Mouse (Mus musculus) A20 (cell line): ENCODE results near the gene Clic4.

ENCODE experiments used
- DNase-seq: peaks from one replicate; pipeline ENCODE4 v3.0.0-alpha.2; 2011; ENCODE audit warnings: low read depth, low spot score

Clic4 gene

GRCm38 (mm10) chr4:135292477-135293089 is 20.0 kb upstream of the Clic4 start:
- peak; percentile 86 for DNase-seq

- no peak for DNase-seq
These were observed 19.2 kb upstream of the Clic4 start for GRCm38 (mm10) chr4:135291841-135292240.

- DNase-seq: no peak
These were observed 18.6 kb upstream of the Clic4 start for GRCm38 (mm10) chr4:135291199-135291598.

GRCm38 (mm10) chr4:135287975-135288374 is 15.4 kb upstream of the Clic4 start:
- no peak for DNase-seq

GRCm38 (mm10) chr4:135286833-135287395 is 14.3 kb upstream of the Clic4 start:
- DNase-seq: no peak

GRCm38 (mm10) chr4:135286033-135286622 is 13.5 kb upstream of the Clic4 start:
- DNase-seq: no peak

GRCm38 (mm10) chr4:135285436-135285835 is 12.8 kb upstream of the Clic4 start:
- no peak for DNase-seq

GRCm38 (mm10) chr4:135283875-135284274 is 11.3 kb upstream of the Clic4 start:
- DNase-seq: no peak

GRCm38 (mm10) chr4:135283417-135283816 is 10.8 kb upstream of the Clic4 start:
- no peak for DNase-seq

GRCm38 (mm10) chr4:135282651-135283290 is 10.2 kb upstream of the Clic4 start:
- no peak for DNase-seq

- DNase-seq: peak; percentile 74
These were observed 7.4 kb upstream of the Clic4 start for GRCm38 (mm10) chr4:135280016-135280415.

GRCm38 (mm10) chr4:135276681-135277379 is 4.2 kb upstream of the Clic4 start:
- no peak for DNase-seq

GRCm38 (mm10) chr4:135274761-135275160 is 2.1 kb upstream of the Clic4 start:
- DNase-seq: no peak

- no peak for DNase-seq
These were observed 681 bp upstream of the Clic4 start for GRCm38 (mm10) chr4:135273307-135273682.

GRCm38 (mm10) chr4:135271881-135272616 is 565 bp downstream of the Clic4 start:
- peak; percentile 73 for DNase-seq

- DNase-seq: peak; percentile 74
These were observed 1.2 kb downstream of the Clic4 start for GRCm38 (mm10) chr4:135271419-135271828.

- DNase-seq: peak; percentile 51
These were observed 2.1 kb downstream of the Clic4 start for GRCm38 (mm10) chr4:135270476-135270875.

- DNase-seq: peak; percentile 69
These were observed 2.8 kb downstream of the Clic4 start for GRCm38 (mm10) chr4:135269656-135270341.

- no peak for DNase-seq
These were observed 5.1 kb downstream of the Clic4 start for GRCm38 (mm10) chr4:135267521-135267920.

GRCm38 (mm10) chr4:135266987-135267386 is 5.6 kb downstream of the Clic4 start:
- DNase-seq: no peak

GRCm38 (mm10) chr4:135260434-135260833 is 12.2 kb downstream of the Clic4 start:
- no peak for DNase-seq
